Mouse (Mus musculus): ENCODE measurements around the gene Ccdc38.

- TF ChIP-seq CTCF (IDR thresholded peaks at IDR 0.05) (peak; percentile 30), EP300 (IDR thresholded peaks at IDR 0.05; ENCODE audit: insufficient read depth, low read depth, low read length) (no peak)
Observed at GRCm38 (mm10) chr10:93603256-93603655, 62.8 kb downstream of the Ccdc38 start.

All from heart, adult 2 months (tissue).